Mouse (Mus musculus) kidney, embryonic 14.5 days (tissue): Measurements from ENCODE around the gene Gm29776. TPM values are rescaled to one million over a fixed set of nuclear protein-coding genes. Genes with fewer than 3 reads are reported as not detected.

Source experiments
- ATAC-seq: fragments of 200-750 bp; cut with Nextera tagmentation; 2 replicates; pipeline ENCODE4 v1.8.0; 2017; ENCODE audit warnings: moderate number of reproducible peaks, mild to moderate bottlenecking, moderate TSS enrichment, moderate library complexity; ENCODE audit not compliant: low FRiP score, low TSS enrichment
- H3K27ac ChIP-seq: fragments of 300-500 bp; sonication (generic); 2 replicates; pipeline ENCODE4 v1.5.1; 2014; ENCODE audit warnings: low read depth, mild to moderate bottlenecking, low read length, moderate library complexity, mixed read lengths
- H3K27me3 ChIP-seq: fragments of 300-500 bp; sonication (generic); 2 replicates; pipeline ENCODE4 v1.6.1; 2014; ENCODE audit warnings: mild to moderate bottlenecking, low read length; ENCODE audit not compliant: control insufficient read depth, insufficient read depth
- H3K36me3 ChIP-seq: fragments of 300-500 bp; sonication (generic); 2 replicates; pipeline ENCODE4 v1.6.1; 2014; ENCODE audit warnings: low read length, mixed read lengths; ENCODE audit not compliant: control insufficient read depth, insufficient read depth
- H3K4me1 ChIP-seq: fragments of 300-500 bp; sonication (generic); 2 replicates; pipeline ENCODE4 v1.6.1; 2014; ENCODE audit warnings: low read length, mixed read lengths; ENCODE audit not compliant: control insufficient read depth, insufficient read depth
- H3K4me2 ChIP-seq: fragments of 300-500 bp; sonication (generic); replicated peaks from 2 replicates; pipeline ENCODE4 v1.6.1; 2014; ENCODE audit warnings: low read depth, mild to moderate bottlenecking, low read length
- H3K4me3 ChIP-seq: fragments of 300-500 bp; sonication (generic); 2 replicates; pipeline ENCODE4 v1.5.1; 2014; ENCODE audit warnings: mild to moderate bottlenecking, low read length
- H3K9ac ChIP-seq: fragments of 300-500 bp; sonication (generic); 2 replicates; pipeline ENCODE4 v1.6.1; 2014; ENCODE audit warnings: low read depth, mild to moderate bottlenecking, low read length, moderate library complexity
- H3K9me3 ChIP-seq: fragments of 300-500 bp; sonication (generic); 2 replicates; pipeline ENCODE4 v1.6.1; 2016; ENCODE audit warnings: low read length; ENCODE audit not compliant: control insufficient read depth
- WGBS: fragments of 180-500 bp; shearing (Covaris S2); extraction: QIAGEN DNeasy Blood & Tissue Kit; methylation state at CpG from one replicate; pipeline ENCODE4 v1.1.7; 2014; 5-methylcytosine and 5-hydroxymethylcytosine counted together
- polyA plus RNA-seq: library from polyadenylated mRNA; unstranded; fragments of >200 nt; fragmentation: Nextera tagmentation; extraction: Ambion mirVana; gene quantifications from 2 replicates; pipeline ENCODE4 v1.2.1, GENCODE M21; 2014

Gene Gm29776
- polyA plus RNA-seq, 1 experiment from 2014 or later: 0.08 TPM

DNA sequence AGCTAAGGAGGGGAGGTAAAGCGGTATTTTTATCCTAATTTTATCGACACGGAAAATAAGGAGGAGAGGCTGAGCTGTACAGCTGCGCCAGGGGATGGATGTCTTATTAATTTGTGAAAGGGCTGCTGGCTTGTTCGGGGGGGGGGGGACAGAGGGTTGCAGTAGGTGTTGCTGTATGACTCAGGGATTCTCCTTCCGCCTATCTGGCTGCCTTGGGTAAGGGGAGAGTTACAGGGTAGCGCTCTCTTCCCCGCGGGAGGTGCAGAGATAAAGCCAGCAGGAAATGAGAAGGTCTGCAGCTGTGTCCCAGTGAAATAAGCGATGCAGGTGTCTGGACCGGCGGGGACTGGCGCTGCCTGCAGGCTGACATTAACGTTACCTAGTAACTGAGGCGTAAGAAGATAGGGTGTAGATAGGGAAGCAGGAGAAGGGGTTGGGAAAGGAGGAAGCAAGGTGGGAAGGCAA lies 16.0 kb upstream of the Gm29776 start:
- ATAC-seq: peak; percentile 41; the same call in 1 of the 2 replicates
- peak overlapping the region; percentile 25 for H3K4me3 ChIP-seq
- 2% methylated on average over 15 of the region's 15 CpGs for WGBS
- H3K4me1 ChIP-seq: peaks cover 6% of the 10 kb centered on the region; the same call in 1 of the 2 replicates
- peak overlapping the region; percentile 49 for H3K4me2 ChIP-seq
- H3K9me3 ChIP-seq: no peaks in the 10 kb centered on the region; the same call in 1 of the 2 replicates
- no peak overlapping the region; the same call in 1 of the 2 replicates for H3K9ac ChIP-seq
- H3K36me3 ChIP-seq: no peaks in the 10 kb centered on the region
- H3K27ac ChIP-seq: no peak overlapping the region
- no peaks in the 10 kb centered on the region for H3K27me3 ChIP-seq

- H3K4me3 ChIP-seq: peak overlapping the region; percentile 25
- peak; percentile 33; the same call in 1 of the 2 replicates for ATAC-seq
- no peak overlapping the region for H3K9ac ChIP-seq
- peaks cover 6% of the 10 kb centered on the region; the same call in 1 of the 2 replicates for H3K4me1 ChIP-seq
- H3K4me2 ChIP-seq: peak overlapping the region; percentile 49
- no peak overlapping the region for H3K27ac ChIP-seq
- no peaks in the 10 kb centered on the region for H3K36me3 ChIP-seq
- WGBS: under 1% methylated on average over 13 of the region's 13 CpGs
- no peaks in the 10 kb centered on the region; the same call in 1 of the 2 replicates for H3K9me3 ChIP-seq
- H3K27me3 ChIP-seq: no peaks in the 10 kb centered on the region
These were observed 15.5 kb upstream of the Gm29776 start for GRCm38 (mm10) chr14:54714121-54714520.

DNA sequence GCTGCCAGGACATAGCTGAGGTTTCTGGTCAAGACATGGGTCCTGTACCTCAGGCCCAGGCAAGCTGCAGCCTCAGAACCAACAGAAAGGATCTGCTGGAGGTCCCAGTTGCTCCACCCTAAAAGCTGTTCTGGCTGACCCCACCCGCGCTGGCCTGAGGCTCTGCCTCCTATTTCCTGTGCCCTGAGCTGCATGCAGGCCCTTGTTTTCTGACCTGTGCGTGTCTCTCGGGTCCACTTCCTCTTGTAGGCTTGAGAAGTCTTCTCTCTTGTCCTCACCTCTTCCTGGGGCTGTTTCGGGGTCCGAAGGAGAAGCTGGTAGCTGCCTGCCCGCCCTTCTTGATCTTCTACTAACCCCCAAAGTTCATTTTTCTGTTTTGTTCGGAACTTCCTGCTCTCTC lies 14.2 kb upstream of the Gm29776 start:
- no peak for ATAC-seq
- H3K36me3 ChIP-seq: no peaks in the 10 kb centered on the region
- peaks cover 6% of the 10 kb centered on the region; the same call in 1 of the 2 replicates for H3K4me1 ChIP-seq
- H3K4me3 ChIP-seq: no peak overlapping the region
- no peaks in the 10 kb centered on the region for H3K9me3 ChIP-seq
- no peak overlapping the region for H3K9ac ChIP-seq
- no peaks in the 10 kb centered on the region for H3K27me3 ChIP-seq
- no peak overlapping the region for H3K27ac ChIP-seq
- WGBS: 67% methylated on average over 8 of the region's 8 CpGs
- no peak overlapping the region for H3K4me2 ChIP-seq

- Histone ChIP-seq H3K4me3 (no peak within 1 kb of the TSS), H3K36me3 (no peaks in the 10 kb centered on the region), H3K4me1 (peaks cover 8% of the 10 kb centered on the region; the same call in 1 of the 2 replicates), H3K27ac (no peak within 1 kb of the TSS), H3K4me2 (no peak within 1 kb of the TSS), H3K27me3 (no peaks in the 10 kb centered on the region), H3K9me3 (no peaks in the 10 kb centered on the region), H3K9ac (no peak within 1 kb of the TSS)
- ATAC-seq: no peak
- WGBS: 83% methylated on average over 7 of the region's 7 CpGs
These were observed 13.4 kb upstream of the Gm29776 start, which contains the start of gene Cebpe for GRCm38 (mm10) chr14:54712074-54712473. Gene Cebpe (minus strand): TSS chr14:54712174.

DNA sequence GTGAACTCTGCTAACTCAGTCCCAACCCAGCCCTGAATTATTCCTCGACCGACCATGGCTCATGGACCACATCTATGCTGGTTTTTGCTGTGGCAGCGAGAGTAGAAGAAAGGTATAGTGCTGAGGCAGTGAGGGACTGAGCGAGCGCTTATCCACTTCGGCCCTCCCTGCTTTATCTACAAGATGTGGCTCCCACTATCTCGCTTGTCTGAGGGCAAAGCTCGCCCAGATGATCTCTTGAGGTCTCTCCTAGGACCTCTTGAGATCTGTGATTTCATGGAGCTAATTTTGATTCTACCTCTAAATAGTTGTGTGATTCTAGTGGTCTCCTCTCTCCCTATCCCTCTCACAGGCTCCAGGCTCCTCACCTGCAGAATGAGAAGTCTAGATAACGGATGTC lies 10.4 kb upstream of the Gm29776 start:
- Histone ChIP-seq H3K36me3 (no peaks in the 10 kb centered on the region), H3K27me3 (no peaks in the 10 kb centered on the region), H3K4me2 (no peak overlapping the region), H3K4me1 (0 out of 2 replicates have a peak, but pooled peaks cover 3% of the 10 kb centered on the region), H3K9me3 (no peaks in the 10 kb centered on the region), H3K27ac (no peak overlapping the region), H3K9ac (no peak overlapping the region), H3K4me3 (no peak overlapping the region)
- WGBS: 87% methylated on average over 9 of the region's 9 CpGs
- no peak for ATAC-seq

GRCm38 (mm10) chr14:54706589-54707320 lies 8.1 kb upstream of the Gm29776 start:
- Histone ChIP-seq H3K27ac (no peak overlapping the region), H3K4me1 (0 out of 2 replicates have a peak, but pooled peaks cover 3% of the 10 kb centered on the region), H3K4me2 (no peak overlapping the region), H3K9ac (no peak overlapping the region), H3K36me3 (no peaks in the 10 kb centered on the region), H3K4me3 (no peak overlapping the region), H3K9me3 (no peaks in the 10 kb centered on the region), H3K27me3 (no peaks in the 10 kb centered on the region)
- 56% methylated on average over 17 of the region's 17 CpGs for WGBS
- ATAC-seq: no peak

DNA sequence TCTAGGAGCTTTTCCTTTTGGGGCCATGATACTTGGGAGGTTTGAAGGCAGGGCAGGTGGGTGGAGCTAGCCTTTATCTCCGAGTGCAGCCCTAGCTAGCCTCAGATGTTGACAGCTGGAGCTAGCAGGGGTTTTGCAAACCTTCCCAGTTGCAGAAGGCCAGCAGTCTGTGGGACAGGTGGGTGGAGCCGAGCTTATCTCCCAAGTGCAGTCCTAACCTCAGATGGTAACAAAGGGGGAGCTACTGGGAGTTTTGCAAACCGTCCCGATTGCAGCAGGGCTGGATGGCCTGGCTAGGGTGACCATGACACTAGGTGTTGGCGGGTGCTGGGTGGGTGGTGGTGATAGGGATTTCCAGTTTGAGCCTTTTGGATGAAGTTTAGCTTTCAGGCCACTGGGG lies 7.2 kb upstream of the Gm29776 start:
- 57% methylated on average over 5 of the region's 5 CpGs for WGBS
- Histone ChIP-seq H3K9ac (no peak overlapping the region), H3K4me3 (no peak overlapping the region), H3K27ac (no peak overlapping the region), H3K4me2 (no peak overlapping the region), H3K27me3 (no peaks in the 10 kb centered on the region), H3K9me3 (no peaks in the 10 kb centered on the region), H3K36me3 (no peaks in the 10 kb centered on the region), H3K4me1 (0 out of 2 replicates have a peak, but pooled peaks cover 3% of the 10 kb centered on the region)
- ATAC-seq: no peak

DNA sequence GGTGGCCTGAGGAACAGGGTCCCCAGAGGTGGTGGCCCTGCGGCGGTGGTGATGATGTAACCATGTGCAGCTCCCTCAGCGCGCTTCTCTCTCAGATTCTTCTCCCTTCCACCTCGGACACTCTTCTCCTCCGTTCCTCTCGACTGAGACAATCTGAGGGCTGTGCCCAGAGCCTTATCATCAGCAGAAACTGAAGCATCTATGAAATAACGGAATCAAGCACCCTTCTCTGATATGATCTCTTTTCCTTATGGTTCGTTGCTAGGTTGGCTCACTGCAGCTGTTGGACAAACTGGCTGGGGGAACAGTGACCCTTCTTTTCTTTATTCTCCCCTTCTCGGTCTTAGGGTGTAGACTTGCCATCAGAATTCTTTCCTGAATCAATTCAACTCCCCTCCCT lies 4.6 kb upstream of the Gm29776 start:
- H3K4me3 ChIP-seq: no peak overlapping the region
- H3K4me2 ChIP-seq: no peak overlapping the region
- H3K9ac ChIP-seq: no peak overlapping the region
- H3K36me3 ChIP-seq: no peaks in the 10 kb centered on the region
- ATAC-seq: no peak
- H3K4me1 ChIP-seq: 0 out of 2 replicates have a peak, but pooled peaks cover 3% of the 10 kb centered on the region
- H3K9me3 ChIP-seq: no peaks in the 10 kb centered on the region
- no peaks in the 10 kb centered on the region for H3K27me3 ChIP-seq
- WGBS: 49% methylated on average over 10 of the region's 10 CpGs
- no peak overlapping the region for H3K27ac ChIP-seq

GRCm38 (mm10) chr14:54701298-54701697 lies 2.7 kb upstream of the Gm29776 start:
- H3K4me3 ChIP-seq: no peak overlapping the region
- WGBS: 13% methylated on average over 6 of the region's 6 CpGs
- no peaks in the 10 kb centered on the region for H3K4me1 ChIP-seq
- H3K36me3 ChIP-seq: no peaks in the 10 kb centered on the region
- no peaks in the 10 kb centered on the region for H3K9me3 ChIP-seq
- H3K9ac ChIP-seq: no peak overlapping the region
- peak; percentile 61; the same call in 1 of the 2 replicates for ATAC-seq
- no peak overlapping the region for H3K27ac ChIP-seq
- no peak overlapping the region for H3K4me2 ChIP-seq
- H3K27me3 ChIP-seq: no peaks in the 10 kb centered on the region
